Mouse (Mus musculus): ENCODE data around the gene Rcc2. TPM values are rescaled to one million over a fixed set of nuclear protein-coding genes. Genes with fewer than 3 reads are reported as not detected.

Gene Rcc2
- polyA plus RNA-seq, 2 experiments from 2014 or later, result 17.6 to 22.8 TPM

GRCm38 (mm10) chr4:140763158-140763557 lies 62.8 kb downstream of the Rcc2 start:
- ATAC-seq, result no peak

DNA sequence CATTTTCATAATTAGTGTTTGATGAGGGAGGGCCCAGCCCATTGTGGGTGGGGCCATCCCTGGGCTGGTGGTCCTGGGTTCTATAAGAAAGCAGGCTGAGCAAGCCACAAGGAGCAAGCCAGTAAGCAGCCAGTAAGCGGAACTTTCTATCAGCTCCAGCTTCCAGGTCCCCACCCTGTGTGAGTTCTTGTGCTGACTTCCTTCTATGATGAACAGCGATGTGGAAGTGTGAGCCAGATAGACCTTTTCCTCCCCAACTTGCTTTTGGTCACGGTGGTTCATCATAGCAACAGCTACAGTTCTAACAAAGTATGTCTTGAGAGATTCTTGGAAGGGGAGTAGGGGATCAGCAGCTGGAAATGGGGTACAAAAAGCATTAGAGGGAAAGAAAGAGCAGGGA lies 65.6 kb downstream of the Rcc2 start:
- no peak for ATAC-seq

GRCm38 (mm10) chr4:140768973-140769372 lies 68.6 kb downstream of the Rcc2 start:
- no peak for ATAC-seq

- ATAC-seq, result no peak
Measured at GRCm38 (mm10) chr4:140770433-140770832, 70.1 kb downstream of the Rcc2 start.

DNA sequence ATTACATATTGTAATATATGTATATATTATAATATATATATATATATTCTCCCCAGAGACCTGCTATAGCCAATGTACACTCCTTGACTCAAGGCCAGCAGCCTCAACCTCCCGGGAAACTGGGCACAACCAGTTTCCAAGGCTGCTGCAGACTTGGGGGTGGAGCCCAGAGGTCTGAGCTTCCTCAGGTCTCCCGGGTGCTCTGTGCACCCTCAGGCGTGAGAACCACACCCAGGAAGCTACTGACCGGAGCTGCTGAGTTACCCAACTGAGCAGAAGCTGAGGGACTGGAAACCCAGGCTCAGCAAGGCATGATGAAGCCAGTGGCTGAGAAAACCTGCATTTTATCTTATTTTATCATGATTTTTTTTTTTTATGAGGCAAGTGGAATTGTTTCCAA lies 70.8 kb downstream of the Rcc2 start:
- ATAC-seq, result no peak

Other genes starting within 250 kb of the Rcc2 start
- not detected for gene Arhgef10l, start 34.5 kb upstream of the Rcc2 start, polyA plus RNA-seq (2017; shearing (Covaris generic))
- gene Padi6, start 42.1 kb downstream of the Rcc2 start, polyA plus RNA-seq (2017; shearing (Covaris generic)), result not detected
- gene Padi4, start 73.7 kb downstream of the Rcc2 start, polyA plus RNA-seq (2017; shearing (Covaris generic)), result under 1 TPM in 1 of 2 experiments, not detected in 1; 0.56 TPM
- gene Padi3, start 110.1 kb downstream of the Rcc2 start, polyA plus RNA-seq (2017; shearing (Covaris generic)), result under 1 TPM in 1 of 2 experiments, not detected in 1; 0.15 TPM
- under 1 TPM; 0.20 to 0.29 TPM for gene Padi1, start 145.2 kb downstream of the Rcc2 start, polyA plus RNA-seq (2017; shearing (Covaris generic))
- gene Padi2, start 205.8 kb downstream of the Rcc2 start, polyA plus RNA-seq (2017; shearing (Covaris generic)), result 1 to 10 TPM; 9.5 to 9.7 TPM

Data from activated CD4-positive, CD25-positive, alpha-beta regulatory T cell, adult 4 months (primary cell).